Mouse (Mus musculus) lung, postnatal 0 days (tissue): ENCODE data around the gene Swi5. TPM values are rescaled to one million over a fixed set of nuclear protein-coding genes. Genes with fewer than 3 reads are reported as not detected.
A peak's percentile ranks its signal among the peaks of the same experiment; 100 is the strongest.

Source experiments
- ATAC-seq: fragments of 200-750 bp; cut with Nextera tagmentation; 2 replicates; pipeline ENCODE4 v1.8.0; 2017; ENCODE audit warnings: moderate library complexity
- DNase-seq: peaks from one replicate; pipeline ENCODE4 v3.0.0-alpha.2; 2016; ENCODE audit warnings: low spot score
- H3K27ac ChIP-seq: fragments of 300-500 bp; sonication (generic); 2 replicates; pipeline ENCODE4 v1.5.1; 2014; ENCODE audit warnings: antibody characterized with exemption, mild to moderate bottlenecking, low read length, mixed read lengths
- H3K27me3 ChIP-seq: fragments of 300-500 bp; sonication (generic); replicated peaks from 2 replicates; pipeline ENCODE4 v1.6.1; 2014; ENCODE audit warnings: low read length, mixed read lengths; ENCODE audit not compliant: insufficient read depth
- H3K36me3 ChIP-seq: fragments of 300-500 bp; sonication (generic); 2 replicates; pipeline ENCODE4 v1.6.1; 2014; ENCODE audit warnings: low read length, mixed read lengths; ENCODE audit not compliant: insufficient read depth
- H3K4me1 ChIP-seq: fragments of 300-500 bp; sonication (generic); 2 replicates; pipeline ENCODE4 v1.6.1; 2014; ENCODE audit warnings: antibody characterized with exemption, low read depth, low read length, mixed read lengths; ENCODE audit not compliant: insufficient read depth
- H3K4me2 ChIP-seq: fragments of 300-500 bp; sonication (generic); replicated peaks from 2 replicates; pipeline ENCODE4 v1.6.1; 2014; ENCODE audit warnings: low read depth, mild to moderate bottlenecking, low read length, moderate library complexity, mixed read lengths
- H3K4me3 ChIP-seq: fragments of 300-500 bp; sonication (generic); 2 replicates; pipeline ENCODE4 v1.5.1; 2014; ENCODE audit warnings: low read depth, low read length
- H3K9ac ChIP-seq: fragments of 300-500 bp; sonication (generic); replicated peaks from 2 replicates; pipeline ENCODE4 v1.6.1; 2014; ENCODE audit warnings: low read depth, mild to moderate bottlenecking
- H3K9me3 ChIP-seq: fragments of 300-500 bp; sonication (generic); 2 replicates; pipeline ENCODE4 v1.6.1; 2016; ENCODE audit warnings: low read length, mixed read lengths
- CTCF ChIP-seq: IDR thresholded peaks from 2 replicates; pipeline ENCODE4 v1.5.1; 2016; ENCODE audit warnings: antibody characterized with exemption, mild to moderate bottlenecking
- EP300 ChIP-seq: IDR thresholded peaks from 2 replicates; pipeline ENCODE4 v1.6.1; 2016; ENCODE audit warnings: antibody characterized with exemption, mild to moderate bottlenecking, control low read depth
- WGBS: fragments of 180-500 bp; shearing (Covaris S2); extraction: QIAGEN DNeasy Blood & Tissue Kit; methylation state at CpG from one replicate; pipeline ENCODE4 v1.1.7; 2014; 5-methylcytosine and 5-hydroxymethylcytosine counted together
- polyA plus RNA-seq: library from polyadenylated mRNA; unstranded; fragments of >200 nt; fragmentation: Nextera tagmentation; extraction: Ambion mirVana; gene quantifications from 2 replicates; pipeline ENCODE4 v1.2.1, GENCODE M21; 2015

Gene Swi5
- polyA plus RNA-seq, 1 experiment from 2014 or later: 299 TPM

GRCm38 (mm10) chr2:32325342-32325741, 37.5 kb upstream of the Swi5 start:
- H3K4me3 ChIP-seq: no peak overlapping the region
- H3K4me1 ChIP-seq: 0 out of 2 replicates have a peak, but pooled peaks cover 4% of the 10 kb centered on the region
- no peak overlapping the region for H3K4me2 ChIP-seq
- no peaks in the 10 kb centered on the region for H3K9me3 ChIP-seq
- H3K27me3 ChIP-seq: no peaks in the 10 kb centered on the region
- ATAC-seq (peak; percentile 79), DNase-seq (peak; percentile 85)
- H3K36me3 ChIP-seq: no peaks in the 10 kb centered on the region
- no peak overlapping the region for H3K9ac ChIP-seq
- no peak for TF ChIP-seq EP300
- TF ChIP-seq CTCF: no peak
- WGBS: 14% methylated on average over 7 of the region's 7 CpGs
- H3K27ac ChIP-seq: peak overlapping the region; percentile 51

- H3K4me3 ChIP-seq: no peak overlapping the region
- TF ChIP-seq CTCF: peak; percentile 22; the same call in 1 of the 2 replicates
- no peak for TF ChIP-seq EP300
- H3K4me1 ChIP-seq: 0 out of 2 replicates have a peak, but pooled peaks cover 4% of the 10 kb centered on the region
- no peaks in the 10 kb centered on the region for H3K9me3 ChIP-seq
- ATAC-seq: no peak
- no peak overlapping the region for H3K27ac ChIP-seq
- no peak overlapping the region for H3K9ac ChIP-seq
- H3K36me3 ChIP-seq: no peaks in the 10 kb centered on the region
- no peaks in the 10 kb centered on the region for H3K27me3 ChIP-seq
- WGBS: 66% methylated on average over 4 of the region's 4 CpGs
- DNase-seq: no peak
- no peak overlapping the region for H3K4me2 ChIP-seq
Measured at GRCm38 (mm10) chr2:32324322-32324721, 36.4 kb upstream of the Swi5 start.

GRCm38 (mm10) chr2:32322754-32323741, 35.2 kb upstream of the Swi5 start:
- 76% methylated on average over 7 of the region's 7 CpGs for WGBS
- DNase-seq (no peak), ATAC-seq (no peak)
- Histone ChIP-seq H3K27me3 (no peaks in the 10 kb centered on the region), H3K4me1 (peaks cover 6% of the 10 kb centered on the region; the same call in 1 of the 2 replicates), H3K27ac (no peak overlapping the region), H3K36me3 (no peaks in the 10 kb centered on the region), H3K9me3 (no peaks in the 10 kb centered on the region), H3K9ac (no peak overlapping the region), H3K4me2 (no peak overlapping the region), H3K4me3 (no peak overlapping the region)
- TF ChIP-seq EP300: no peak
- no peak for TF ChIP-seq CTCF

GRCm38 (mm10) chr2:32321591-32322298, 33.9 kb upstream of the Swi5 start:
- no peak for TF ChIP-seq CTCF
- TF ChIP-seq EP300: no peak
- Histone ChIP-seq H3K4me2 (no peak overlapping the region), H3K9ac (no peak overlapping the region), H3K36me3 (no peaks in the 10 kb centered on the region), H3K4me1 (peaks cover 16% of the 10 kb centered on the region; the same call in 1 of the 2 replicates), H3K27ac (no peak overlapping the region), H3K27me3 (no peaks in the 10 kb centered on the region), H3K9me3 (no peaks in the 10 kb centered on the region), H3K4me3 (no peak overlapping the region)
- 68% methylated on average over 9 of the region's 9 CpGs for WGBS
- no peak for ATAC-seq
- DNase-seq: no peak

- 72% methylated on average over 11 of the region's 11 CpGs for WGBS
- TF ChIP-seq CTCF (no peak), EP300 (no peak)
Measured at GRCm38 (mm10) chr2:32320721-32321120, 32.8 kb upstream of the Swi5 start.

More at GRCm38 (mm10) chr2:32320721-32321120, 32.8 kb upstream of the Swi5 start:
- DNase-seq: no peak
- no peak overlapping the region for H3K9ac ChIP-seq
- no peak overlapping the region for H3K27ac ChIP-seq
- no peak overlapping the region for H3K4me3 ChIP-seq
- no peaks in the 10 kb centered on the region for H3K9me3 ChIP-seq
- H3K27me3 ChIP-seq: no peaks in the 10 kb centered on the region
- H3K4me1 ChIP-seq: peaks cover 18% of the 10 kb centered on the region; the same call in 1 of the 2 replicates
- H3K4me2 ChIP-seq: no peak overlapping the region
- no peak for ATAC-seq
- H3K36me3 ChIP-seq: no peaks in the 10 kb centered on the region
